Mouse (Mus musculus): ENCODE measurements around the gene Speer1. TPM values are rescaled to one million over a fixed set of nuclear protein-coding genes. Genes with fewer than 3 reads are reported as not detected.
"Not testable (repeated sequence)": the region's sequence is repeated elsewhere in the genome, so short reads cannot be mapped to it uniquely, and the experiment has no call there.

Speer1 gene
- not detected for total RNA-seq (2021)

GRCm38 (mm10) chr5:11341216-11341615, at the start of gene Speer1:
Gene Speer1, plus strand, starts transcription at chr5:11341516.
- DNase-seq (ENCODE audit: extremely low spot score in 1 of 2, low spot score in 1 of 2) = not testable (repeated sequence)

Other genes with a start within 250 kb of the Speer1 start
- gene Gm8879, start 213.9 kb upstream of the Speer1 start, total RNA-seq (2021) = not detected
- gene Gm5861, start 158.4 kb upstream of the Speer1 start, total RNA-seq (2021) = not detected
- not detected for gene Gm8890, start 85.5 kb upstream of the Speer1 start, total RNA-seq (2021)
- not detected for gene Gm8897, start 74.9 kb downstream of the Speer1 start, total RNA-seq (2021)
- not detected for gene Gm8906, start 161.2 kb downstream of the Speer1 start, total RNA-seq (2021)

Measured in layer of hippocampus, postnatal 25 days (tissue).